Mouse (Mus musculus) left cerebral cortex, postnatal 10 days (tissue): ENCODE results near the gene Cacnb1. TPM values are rescaled to one million over a fixed set of nuclear protein-coding genes. Genes with fewer than 3 reads are reported as not detected.

ENCODE experiments used
- DNase-seq, 2 experiments: peaks; one replicate each; pipeline ENCODE4 v3.0.0; 2021 to 2022; ENCODE audit warnings: low spot score in 2 of 2, mixed read lengths in 1 of 2; ENCODE audit errors: extremely low spot score in 1 of 2
- intact Hi-C: fragments of 180-260 bp; cut with DNase I; formaldehyde crosslinking; loops from one replicate; pipeline ENCODE4 v1.15.1; 2025
- total RNA-seq, 2 experiments: library from RNA; stranded (reverse); gene quantifications; 2 replicates each; pipeline ENCODE4 v1.2.3; 2021

The Cacnb1 gene
- total RNA-seq: 100 to 1,000 TPM; 118 to 121 TPM

- peak in 1 of 2 experiments; percentile 85 for DNase-seq
- intact Hi-C loops: no loop called here
These were observed at the start of gene Cacnb1 for GRCm38 (mm10) chr11:98022555-98023371. Gene Cacnb1 (minus strand): TSS chr11:98023034.

GRCm38 (mm10) chr11:98067255-98067654, 44.4 kb upstream of the Cacnb1 start:
- no peak for DNase-seq
- intact Hi-C loops: no loop called here

GRCm38 (mm10) chr11:98066201-98066600, 43.4 kb upstream of the Cacnb1 start:
- intact Hi-C loops: no loop called here
- DNase-seq: no peak

GRCm38 (mm10) chr11:98061904-98062562, 39.2 kb upstream of the Cacnb1 start:
- intact Hi-C loops: no loop called here
- peak in 1 of 2 experiments; percentile 57 for DNase-seq

- intact Hi-C loops: no loop called here
- DNase-seq: no peak
These were observed 38.6 kb upstream of the Cacnb1 start for GRCm38 (mm10) chr11:98061441-98061840.

DNA sequence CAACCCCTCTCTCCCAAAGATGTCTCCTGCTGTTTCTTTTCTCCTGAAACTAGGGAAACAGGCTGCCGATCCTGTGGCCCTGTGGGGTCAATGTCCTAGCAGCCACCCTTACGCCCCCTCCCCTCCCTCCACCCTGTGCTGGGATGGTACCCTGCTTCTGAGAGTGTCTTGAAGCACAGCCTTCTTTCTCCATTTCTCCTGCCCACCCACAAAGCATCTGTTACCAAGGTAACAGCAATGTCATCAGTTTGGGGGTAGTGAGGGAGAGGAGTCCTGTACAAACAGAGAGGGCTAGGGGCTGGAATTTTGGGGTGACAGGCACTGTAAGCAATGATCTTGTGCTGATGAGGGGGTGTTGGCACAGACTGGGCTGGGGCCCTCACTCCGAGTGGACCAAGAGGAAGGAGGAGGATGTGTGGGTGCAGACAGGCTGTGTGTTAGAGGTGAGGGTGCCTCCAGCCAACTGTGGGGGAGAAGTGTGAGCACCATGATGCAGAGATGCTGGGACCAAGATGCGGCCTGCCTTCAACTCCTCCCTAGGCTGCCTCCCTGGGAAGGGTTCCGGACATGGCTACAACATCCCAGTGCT, 37.4 kb upstream of the Cacnb1 start:
- DNase-seq: no peak

DNA sequence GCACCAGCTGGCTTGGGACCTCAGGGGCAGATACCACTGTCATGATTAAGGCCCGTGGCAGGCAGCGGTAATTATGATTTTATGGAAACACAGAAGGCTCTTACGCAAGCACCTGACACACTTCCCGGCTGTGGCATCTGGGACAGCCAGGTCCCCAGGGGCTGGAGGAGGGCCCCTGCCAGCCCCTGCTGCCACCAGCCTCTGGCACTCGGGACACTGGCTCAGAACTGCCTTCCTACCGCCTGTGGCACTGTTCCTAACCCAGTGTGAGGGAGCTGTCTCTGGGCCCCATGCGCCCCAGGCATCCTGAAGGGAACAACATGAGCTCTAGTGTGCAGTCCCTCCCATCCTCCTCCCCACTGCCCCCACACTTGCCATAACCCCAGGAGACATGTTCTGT, 36.8 kb upstream of the Cacnb1 start:
- intact Hi-C loops: no loop called here
- DNase-seq: no peak

More for the DNA sequence above, 37.4 kb upstream of the Cacnb1 start:
- intact Hi-C loops: no loop called here

- intact Hi-C loops: no loop called here
- DNase-seq: no peak
These were observed 35.2 kb upstream of the Cacnb1 start for GRCm38 (mm10) chr11:98057998-98058397.

GRCm38 (mm10) chr11:98057466-98057865, 34.6 kb upstream of the Cacnb1 start:
- intact Hi-C loops: no loop called here
- no peak for DNase-seq

DNA sequence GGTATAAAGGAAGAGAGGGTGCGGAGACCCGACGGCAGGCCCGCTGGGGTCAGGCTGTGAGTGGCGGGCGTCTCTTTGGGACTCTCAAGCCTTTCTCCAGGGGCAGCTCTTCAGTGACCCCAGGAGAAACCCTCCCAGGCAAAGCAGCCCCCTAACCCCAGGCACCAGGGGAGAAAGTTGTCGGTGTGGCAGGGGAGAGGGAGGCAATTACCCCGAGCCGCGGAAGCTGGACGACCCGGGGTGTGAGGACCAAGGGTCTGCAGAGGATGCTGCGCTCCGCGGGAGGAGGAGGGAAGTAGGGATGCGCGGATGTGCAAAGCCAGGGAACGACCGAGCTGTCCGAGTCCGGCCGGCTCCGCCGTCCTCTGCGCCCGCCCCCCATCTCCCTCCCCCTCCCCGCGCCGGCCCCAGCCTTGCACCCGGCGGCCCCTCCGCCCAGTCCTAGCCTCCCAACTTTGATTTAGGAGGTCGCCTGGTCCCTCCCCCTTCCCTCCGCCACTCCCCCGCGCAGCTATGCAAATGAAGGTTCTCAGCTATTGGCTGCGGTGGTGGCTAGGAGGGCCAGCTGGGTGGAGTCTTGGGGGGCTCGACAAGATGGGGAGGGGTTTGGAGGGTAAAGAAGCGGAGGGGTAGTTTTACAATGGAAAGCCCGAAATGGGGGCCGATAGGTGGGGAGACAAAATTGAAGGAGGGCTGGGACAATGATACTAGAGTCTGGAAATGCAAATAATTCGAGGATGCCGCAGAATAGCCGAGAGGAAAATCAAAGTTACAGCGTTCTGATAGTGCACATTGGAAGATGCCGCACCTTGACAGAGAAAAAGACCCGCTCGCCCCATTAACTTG, 30.4 kb upstream of the Cacnb1 start, which contains the start of gene Stac2:
Gene Stac2 (minus strand): TSS at position 474 of the 846 bp plus-strand sequence.
- peak; percentile 49 to 82 for DNase-seq
- intact Hi-C loops: no loop called here

GRCm38 (mm10) chr11:98052129-98052988, 29.5 kb upstream of the Cacnb1 start:
- DNase-seq: no peak
- intact Hi-C loops: no loop called here

DNA sequence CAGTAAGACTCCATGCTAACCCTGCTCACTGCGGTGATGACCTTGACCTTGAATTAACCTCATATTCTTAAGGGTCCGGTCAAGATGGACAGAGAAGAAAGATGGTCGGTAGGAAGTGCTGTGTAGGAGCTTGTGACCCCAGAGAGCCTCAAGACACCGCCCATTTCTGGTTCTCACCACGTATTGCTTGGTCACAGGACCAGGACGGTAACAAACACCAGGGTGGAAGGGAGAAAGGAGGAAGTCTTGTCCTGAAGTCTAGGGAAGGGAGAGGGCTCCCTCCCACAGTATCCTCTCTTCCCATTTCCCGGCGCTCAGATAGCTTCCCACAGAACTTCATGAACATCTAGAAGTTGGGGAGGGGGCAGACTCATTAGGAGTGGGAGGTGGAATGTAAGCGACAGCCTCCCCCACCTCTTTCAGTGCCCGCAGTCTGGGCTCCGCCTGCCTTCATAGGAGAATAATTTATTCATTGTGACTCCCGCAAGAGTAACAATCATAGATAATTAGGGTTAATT, 28.8 kb upstream of the Cacnb1 start:
- no peak for DNase-seq
- intact Hi-C loops: no loop called here

GRCm38 (mm10) chr11:98050940-98051339, 28.1 kb upstream of the Cacnb1 start:
- DNase-seq: no peak
- intact Hi-C loops: no loop called here

DNA sequence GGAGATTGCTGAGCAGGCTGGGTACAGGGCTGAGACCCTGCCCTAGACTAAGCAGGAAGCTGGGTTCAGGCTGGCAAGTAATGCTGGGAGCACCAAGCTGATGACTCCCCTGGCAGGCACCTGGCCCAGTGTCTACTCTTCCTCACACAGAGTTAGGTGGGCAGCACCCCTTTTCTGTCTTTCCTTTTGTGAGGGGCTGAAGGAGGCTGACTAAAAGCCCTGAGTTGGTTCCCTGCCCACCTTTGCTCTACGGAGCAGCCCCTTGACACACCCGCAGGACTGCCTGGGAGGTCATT, 27.6 kb upstream of the Cacnb1 start:
- no peak for DNase-seq
- intact Hi-C loops: no loop called here

DNA sequence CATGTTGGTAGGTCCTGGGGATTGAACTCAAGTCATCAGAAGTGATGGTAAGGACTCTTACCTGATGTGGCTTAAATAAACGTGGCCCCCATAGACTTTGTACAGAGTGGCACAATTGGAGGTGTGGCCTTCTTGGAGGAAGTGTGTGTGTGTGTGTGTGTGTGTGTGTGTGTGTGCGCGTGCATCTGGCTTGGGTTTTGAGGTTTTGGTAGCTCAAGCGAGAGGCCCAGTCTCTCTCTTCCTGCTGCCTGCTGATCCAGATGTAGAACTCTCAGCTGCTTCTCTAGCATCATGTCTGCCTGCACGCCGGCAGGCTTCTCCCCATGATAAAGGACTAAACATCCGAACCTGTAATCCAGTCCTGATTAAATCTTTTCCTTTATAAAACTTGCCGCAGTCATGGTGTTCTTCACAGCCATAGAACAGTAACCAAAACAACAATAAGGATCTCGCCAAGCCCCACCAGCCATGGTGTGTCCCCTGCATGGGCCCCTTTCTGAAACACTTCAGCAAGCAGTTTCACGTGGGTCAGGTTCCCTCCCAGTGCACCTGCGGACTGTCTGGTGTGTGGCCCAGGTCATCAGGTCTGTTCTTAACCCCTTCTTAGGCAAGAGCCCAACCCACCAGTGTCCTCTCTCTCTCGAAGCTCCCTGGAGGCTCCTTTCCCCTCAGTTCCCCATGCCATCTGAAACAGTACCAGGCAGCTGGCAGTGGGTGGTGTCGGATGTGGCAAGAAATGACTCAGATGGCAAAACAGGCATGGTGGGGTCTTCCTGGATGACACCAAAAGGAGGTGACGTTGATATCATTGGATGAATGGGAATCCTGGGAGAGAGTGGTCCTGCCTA, 27.1 kb upstream of the Cacnb1 start:
- intact Hi-C loops: no loop called here
- DNase-seq: no peak

DNA sequence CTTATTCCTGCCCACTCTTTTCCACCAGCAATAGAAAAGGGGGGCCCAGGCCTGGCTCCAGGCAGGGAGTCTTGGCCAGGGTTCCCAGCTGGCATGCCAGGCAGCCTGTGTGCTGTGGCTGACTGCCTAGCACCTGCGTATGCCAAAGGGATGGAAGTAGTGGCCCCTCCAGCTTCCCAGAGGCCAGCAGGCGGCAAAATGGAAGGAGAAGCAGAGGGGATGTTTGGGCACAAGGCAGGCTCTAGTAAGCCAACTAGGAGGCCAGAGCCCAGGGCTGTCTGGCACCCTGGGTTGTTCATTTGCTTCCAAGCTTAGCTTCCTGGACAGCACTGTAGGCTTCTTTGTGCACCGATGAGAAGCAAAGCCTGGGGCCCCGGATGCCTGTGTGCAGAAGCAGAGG, 24.9 kb upstream of the Cacnb1 start:
- intact Hi-C loops: no loop called here
- peak; percentile 63 to 72 for DNase-seq

GRCm38 (mm10) chr11:98046466-98046865, 23.6 kb upstream of the Cacnb1 start:
- no peak for DNase-seq
- intact Hi-C loops: no loop called here
